Mouse (Mus musculus) forebrain, embryonic 16.5 days (tissue): Measurements from ENCODE around the gene Poln. TPM values are rescaled to one million over a fixed set of nuclear protein-coding genes. Genes with fewer than 3 reads are reported as not detected.

ENCODE experiments used
- ATAC-seq: fragments of 200-750 bp; cut with Nextera tagmentation; 2 replicates; pipeline ENCODE4 v1.8.0; 2017; ENCODE audit warnings: mild to moderate bottlenecking, moderate library complexity
- H3K27ac ChIP-seq: fragments of 300-500 bp; sonication (generic); 2 replicates; pipeline ENCODE4 v1.5.1; 2014; ENCODE audit warnings: low read length, control low read depth
- H3K27me3 ChIP-seq: fragments of 300-500 bp; sonication (generic); replicated peaks from 2 replicates; pipeline ENCODE4 v1.6.1; 2014; ENCODE audit warnings: low read length; ENCODE audit not compliant: control insufficient read depth, insufficient read depth
- H3K36me3 ChIP-seq: fragments of 300-500 bp; sonication (generic); 2 replicates; pipeline ENCODE4 v1.6.1; 2014; ENCODE audit not compliant: control insufficient read depth, insufficient read depth
- H3K4me1 ChIP-seq: fragments of 300-500 bp; sonication (generic); replicated peaks from 2 replicates; pipeline ENCODE4 v1.6.1; 2014; ENCODE audit warnings: low read length; ENCODE audit not compliant: control insufficient read depth, insufficient read depth
- H3K4me2 ChIP-seq: fragments of 300-500 bp; sonication (generic); 2 replicates; pipeline ENCODE4 v1.6.1; 2014; ENCODE audit warnings: mild to moderate bottlenecking, low read length, control low read depth
- H3K4me3 ChIP-seq: fragments of 300-500 bp; sonication (generic); replicated peaks from 2 replicates; pipeline ENCODE4 v1.5.1; 2014; ENCODE audit warnings: mild to moderate bottlenecking, low read length, control low read depth
- H3K9ac ChIP-seq: fragments of 300-500 bp; sonication (generic); replicated peaks from 2 replicates; pipeline ENCODE4 v1.6.1; 2014; ENCODE audit warnings: low read depth, low read length, control low read depth
- H3K9me3 ChIP-seq: fragments of 300-500 bp; sonication (generic); 2 replicates; pipeline ENCODE4 v1.6.1; 2016; ENCODE audit warnings: low read length; ENCODE audit not compliant: control insufficient read depth
- WGBS: fragments of 180-500 bp; shearing (Covaris S2); extraction: QIAGEN DNeasy Blood & Tissue Kit; methylation state at CpG from one replicate; pipeline ENCODE4 v1.1.7; 2014; 5-methylcytosine and 5-hydroxymethylcytosine counted together
- polyA plus RNA-seq: library from polyadenylated mRNA; unstranded; fragments of >200 nt; fragmentation: Nextera tagmentation; extraction: Ambion mirVana; gene quantifications from 2 replicates; pipeline ENCODE4 v1.2.1, GENCODE M21; 2015

Poln gene
- polyA plus RNA-seq, 1 experiment from 2014 or later = 0.73 TPM

DNA sequence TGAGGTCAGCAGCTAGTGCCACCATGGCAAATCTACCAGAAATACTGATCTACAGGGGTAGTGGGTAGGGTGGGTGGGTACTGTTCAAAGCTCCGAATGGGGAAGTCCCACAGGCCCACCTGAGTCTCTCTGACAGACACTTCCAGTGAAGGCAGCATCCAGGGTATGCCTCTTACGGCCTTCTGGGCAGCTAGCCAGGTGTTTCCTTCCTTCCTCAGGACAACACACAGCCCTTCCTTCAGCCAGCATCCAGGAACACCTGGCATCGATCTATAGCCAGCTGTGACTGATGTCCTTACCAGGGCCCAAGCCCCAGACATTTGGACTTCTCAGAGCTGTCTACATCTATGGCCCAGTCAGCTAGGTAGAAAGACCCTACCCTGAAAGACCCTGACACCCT, 13.2 kb upstream of the Poln start:
- Histone ChIP-seq H3K9me3 (no peaks in the 10 kb centered on the region), H3K4me3 (no peak overlapping the region), H3K27me3 (no peaks in the 10 kb centered on the region), H3K27ac (no peak overlapping the region), H3K9ac (no peak overlapping the region), H3K4me2 (no peak overlapping the region), H3K36me3 (peaks cover 11% of the 10 kb centered on the region), H3K4me1 (peaks cover 28% of the 10 kb centered on the region)
- no peak for ATAC-seq
- WGBS = 75% methylated on average over 3 of the region's 3 CpGs

DNA sequence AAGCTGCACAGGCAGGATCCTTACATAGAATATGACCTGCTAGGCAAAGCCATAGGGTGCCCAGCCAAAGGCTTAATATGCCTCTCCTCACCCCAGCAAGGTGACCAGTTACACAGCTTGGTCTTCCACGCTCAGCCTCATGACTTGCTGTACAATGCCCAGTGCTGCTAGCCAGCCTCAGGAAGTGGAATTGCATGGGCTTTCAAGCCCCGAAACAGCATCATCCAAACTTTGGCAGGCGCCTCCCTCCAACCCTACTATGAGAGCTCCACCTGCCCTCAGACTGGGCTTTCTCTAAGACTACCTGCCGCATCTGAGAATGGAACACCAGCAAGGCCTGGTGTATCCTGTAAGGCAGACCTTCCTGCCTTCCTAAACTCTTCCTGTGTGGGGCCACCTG, 8.6 kb upstream of the Poln start:
- no peak overlapping the region for H3K4me2 ChIP-seq
- no peaks in the 10 kb centered on the region; the same call in 1 of the 2 replicates for H3K4me1 ChIP-seq
- no peak overlapping the region for H3K27ac ChIP-seq
- ATAC-seq = no peak
- no peaks in the 10 kb centered on the region for H3K9me3 ChIP-seq
- no peak overlapping the region for H3K9ac ChIP-seq
- WGBS = 93% methylated on average over 4 of the region's 4 CpGs
- no peaks in the 10 kb centered on the region for H3K27me3 ChIP-seq
- no peak overlapping the region for H3K4me3 ChIP-seq
- H3K36me3 ChIP-seq = peaks cover 30% of the 10 kb centered on the region

DNA sequence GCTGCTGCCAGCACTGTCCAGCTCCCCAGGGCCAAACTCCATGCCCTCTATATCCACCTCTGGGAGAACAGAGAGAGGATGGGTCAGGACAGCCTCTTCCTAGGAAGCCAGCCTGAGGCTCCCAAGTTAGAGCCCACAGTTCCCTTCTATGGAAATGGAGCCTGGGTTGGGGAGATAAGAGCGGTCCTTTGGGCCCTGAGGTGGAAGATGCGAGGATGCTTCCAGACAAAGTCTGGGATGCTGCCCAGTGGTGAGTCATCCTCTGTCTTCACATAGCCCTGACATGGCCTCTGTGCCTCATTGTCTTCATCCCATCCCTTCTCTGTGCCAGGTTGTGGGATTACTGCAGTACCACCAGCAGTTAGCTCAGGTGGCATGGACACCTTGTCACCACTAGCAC, 7.8 kb upstream of the Poln start:
- WGBS = 90% methylated on average over 2 of the region's 2 CpGs
- Histone ChIP-seq H3K4me1 (no peaks in the 10 kb centered on the region; the same call in 1 of the 2 replicates), H3K27me3 (no peaks in the 10 kb centered on the region), H3K36me3 (peaks cover 30% of the 10 kb centered on the region), H3K4me2 (no peak overlapping the region), H3K9ac (no peak overlapping the region), H3K27ac (no peak overlapping the region), H3K9me3 (no peaks in the 10 kb centered on the region), H3K4me3 (no peak overlapping the region)
- no peak for ATAC-seq

DNA sequence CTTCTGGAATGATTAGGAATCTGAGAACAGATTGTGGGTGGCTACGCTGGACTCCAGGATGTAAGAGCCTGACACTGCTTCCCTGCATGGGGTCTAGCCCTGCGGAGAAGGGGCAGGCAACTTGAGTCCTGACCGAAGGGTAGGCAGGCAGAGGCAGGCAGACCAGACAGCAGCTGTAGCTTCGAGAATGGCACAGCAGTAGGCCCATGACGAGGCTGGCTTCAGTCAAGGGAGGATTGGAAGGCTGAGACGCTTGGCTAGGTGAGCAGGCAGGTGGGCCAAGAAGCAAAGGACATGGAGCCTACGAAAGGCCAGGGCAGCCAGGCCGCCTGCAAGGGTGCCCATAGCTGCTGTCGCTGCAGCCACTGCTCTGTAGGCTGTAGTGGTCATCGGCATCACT, 7.4 kb upstream of the Poln start:
- peaks cover 30% of the 10 kb centered on the region for H3K36me3 ChIP-seq

DNA sequence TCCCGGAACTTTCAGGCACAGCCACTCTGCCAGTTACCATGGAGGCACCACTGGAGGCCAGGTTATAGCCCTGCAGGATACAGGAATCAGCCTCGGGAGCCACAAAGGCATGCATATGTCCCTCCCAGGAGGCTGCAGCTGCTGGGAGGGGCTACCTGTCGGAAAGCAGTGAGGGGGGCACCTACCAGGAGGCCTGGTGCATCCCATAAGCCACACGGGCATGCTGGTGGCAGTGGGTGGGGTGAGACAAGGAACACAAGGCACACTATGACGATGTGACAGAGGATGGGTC, 6.1 kb upstream of the Poln start:
- Histone ChIP-seq H3K36me3 (peaks cover 30% of the 10 kb centered on the region), H3K27me3 (no peaks in the 10 kb centered on the region), H3K4me3 (no peak overlapping the region), H3K9me3 (no peaks in the 10 kb centered on the region), H3K9ac (no peak overlapping the region), H3K4me1 (no peaks in the 10 kb centered on the region), H3K4me2 (no peak overlapping the region), H3K27ac (no peak overlapping the region)
- ATAC-seq = no peak
- whole genome bisulfite sequencing = 19% methylated on average over 5 of the region's 5 CpGs

More for the DNA sequence above, 7.4 kb upstream of the Poln start:
- Histone ChIP-seq H3K4me2 (no peak overlapping the region), H3K9ac (no peak overlapping the region), H3K9me3 (no peaks in the 10 kb centered on the region), H3K27me3 (no peaks in the 10 kb centered on the region), H3K4me3 (no peak overlapping the region), H3K4me1 (no peaks in the 10 kb centered on the region), H3K27ac (no peak overlapping the region)
- WGBS = 73% methylated on average over 10 of the region's 10 CpGs
- ATAC-seq = no peak

- no peak overlapping the region for H3K4me2 ChIP-seq
- no peaks in the 10 kb centered on the region for H3K9me3 ChIP-seq
- WGBS = 68% methylated on average over 5 of the region's 5 CpGs
- ATAC-seq = no peak
- H3K27me3 ChIP-seq = no peaks in the 10 kb centered on the region
- no peak overlapping the region for H3K9ac ChIP-seq
- H3K36me3 ChIP-seq = peaks cover 25% of the 10 kb centered on the region
- no peak overlapping the region for H3K27ac ChIP-seq
- H3K4me3 ChIP-seq = no peak overlapping the region
- peaks cover 3% of the 10 kb centered on the region; the same call in 1 of the 2 replicates for H3K4me1 ChIP-seq
These were observed 5.5 kb upstream of the Poln start for GRCm38 (mm10) chr5:34174550-34175402.

DNA sequence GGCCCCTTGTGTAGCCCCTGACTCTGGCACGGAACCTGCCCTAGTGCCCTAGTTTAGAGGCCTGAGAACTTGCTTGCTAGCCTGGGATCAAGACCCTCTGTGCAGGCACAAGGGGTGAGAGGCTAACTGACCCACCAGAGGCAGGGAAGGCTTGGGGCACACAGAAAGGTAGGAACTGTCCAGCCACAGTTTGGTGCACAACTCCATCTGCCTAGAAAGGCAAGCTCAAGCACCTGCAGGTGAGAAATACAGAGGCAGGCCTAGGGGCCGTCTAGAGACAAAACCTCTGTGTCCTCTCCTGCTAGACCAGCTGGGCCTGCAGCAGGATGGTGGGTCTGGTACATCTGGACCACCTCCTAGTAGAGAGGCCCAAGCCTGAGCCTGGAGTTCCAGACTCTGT, 4.8 kb upstream of the Poln start:
- peaks cover 25% of the 10 kb centered on the region for H3K36me3 ChIP-seq

GRCm38 (mm10) chr5:34170726-34171125, 1.5 kb upstream of the Poln start:
- H3K27ac ChIP-seq = no peak overlapping the region
- no peak for ATAC-seq
- H3K27me3 ChIP-seq = no peaks in the 10 kb centered on the region
- no peaks in the 10 kb centered on the region for H3K9me3 ChIP-seq
- no peak overlapping the region for H3K4me3 ChIP-seq
- H3K9ac ChIP-seq = no peak overlapping the region
- 95% methylated on average over 4 of the region's 4 CpGs for WGBS
- peaks cover 7% of the 10 kb centered on the region for H3K36me3 ChIP-seq
- H3K4me1 ChIP-seq = peaks cover 12% of the 10 kb centered on the region
- no peak overlapping the region for H3K4me2 ChIP-seq

More for the DNA sequence above, 4.8 kb upstream of the Poln start:
- 86% methylated on average over 2 of the region's 2 CpGs for WGBS
- ATAC-seq = no peak
- Histone ChIP-seq H3K4me2 (no peak overlapping the region), H3K4me3 (no peak overlapping the region), H3K9me3 (no peaks in the 10 kb centered on the region), H3K27me3 (no peaks in the 10 kb centered on the region), H3K9ac (no peak overlapping the region), H3K4me1 (peaks cover 5% of the 10 kb centered on the region; the same call in 1 of the 2 replicates), H3K27ac (no peak overlapping the region)

- Histone ChIP-seq H3K4me2 (peak overlapping the region; percentile 68), H3K36me3 (peaks cover 7% of the 10 kb centered on the region), H3K9me3 (no peaks in the 10 kb centered on the region), H3K27ac (peak overlapping the region; percentile 91), H3K4me1 (peaks cover 15% of the 10 kb centered on the region), H3K27me3 (no peaks in the 10 kb centered on the region), H3K9ac (peak overlapping the region; percentile 65), H3K4me3 (peak overlapping the region; percentile 81)
- 79% methylated on average over 3 of the region's 3 CpGs for WGBS
- no peak for ATAC-seq
These were observed 706 bp upstream of the Poln start for GRCm38 (mm10) chr5:34169954-34170353.
